Mouse (Mus musculus) gastrocnemius, adult 2 months (tissue): Measurements from ENCODE around the gene Neurog1. TPM values are rescaled to one million over a fixed set of nuclear protein-coding genes. Genes with fewer than 3 reads are reported as not detected.
A peak's percentile ranks its signal among the peaks of the same experiment; 100 is the strongest.

ENCODE experiments used
- DNase-seq: peaks from one replicate; pipeline ENCODE4 v3.0.0; 2022
- H3K27ac ChIP-seq: fragments of 200-600 bp; 2 replicates; pipeline ENCODE4 v1.8.1; 2022; ENCODE audit warnings: mild to moderate bottlenecking
- H3K4me3 ChIP-seq: fragments of 200-600 bp; 2 replicates; pipeline ENCODE4 v1.8.1; 2022; ENCODE audit warnings: mild to moderate bottlenecking, moderate library complexity
- CTCF ChIP-seq: fragments of 200-600 bp; IDR thresholded peaks from 2 replicates; pipeline ENCODE4 v1.8.1; 2022; ENCODE audit warnings: antibody characterized with exemption, mild to moderate bottlenecking, moderate library complexity
- intact Hi-C: fragments of 180-260 bp; cut with DNase I; formaldehyde crosslinking; loops from one replicate; pipeline ENCODE4 v1.15.1; 2025
- total RNA-seq, 2 experiments: library from RNA; stranded (reverse); gene quantifications; 2 replicates each; pipeline ENCODE4 v1.2.3; 2021

Gene Neurog1
- total RNA-seq, 2 experiments from 2014 or later = not detected

GRCm38 (mm10) chr13:56221995-56222848 is 29.7 kb downstream of the Neurog1 start:
- intact Hi-C loops = no loop called here
- peak overlapping the region; percentile 57 for H3K4me3 ChIP-seq
- TF ChIP-seq CTCF = no peak

DNA sequence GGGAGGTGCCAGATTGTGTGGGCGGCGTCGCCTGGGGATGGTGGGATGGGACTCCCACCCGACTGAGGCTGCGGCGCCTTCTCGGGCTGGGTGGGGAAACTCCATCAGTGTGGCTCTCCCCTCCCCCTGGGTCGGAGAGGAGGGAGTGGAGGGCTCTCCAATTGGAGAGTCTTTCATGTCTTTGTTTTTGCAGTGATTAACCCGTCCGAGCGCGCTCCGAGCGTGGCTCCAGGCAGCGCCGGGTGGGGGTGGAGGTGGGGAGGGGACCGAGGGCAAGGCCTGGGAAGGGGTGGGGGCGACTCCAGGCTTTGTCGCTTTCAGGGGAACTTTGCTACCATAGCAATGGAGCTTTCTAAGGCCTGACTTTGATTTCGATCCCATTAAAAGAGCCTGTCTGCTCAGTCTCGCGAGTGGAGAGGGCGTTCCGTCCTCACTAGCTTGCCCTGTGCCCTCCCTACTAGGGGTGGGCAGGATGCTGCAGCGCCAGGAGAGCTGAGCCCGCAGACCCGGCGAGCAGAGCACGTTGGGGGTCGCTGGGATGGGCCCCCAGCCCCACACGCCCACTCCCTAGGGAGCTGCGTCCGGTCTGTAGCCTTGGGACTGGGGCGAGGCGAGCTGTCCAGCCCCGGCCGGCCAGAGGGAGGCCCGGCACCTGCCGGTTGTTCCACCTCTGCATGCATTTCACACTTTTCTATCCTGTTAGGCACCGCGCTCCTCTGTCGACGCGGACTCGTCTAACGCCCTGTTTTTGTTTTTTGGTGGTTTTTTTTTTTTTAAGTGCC is 30.6 kb downstream of the Neurog1 start:
- no peak for DNase-seq
- TF ChIP-seq CTCF = no peak
- intact Hi-C loops = no loop called here

More at GRCm38 (mm10) chr13:56221995-56222848, 29.7 kb downstream of the Neurog1 start:
- H3K27ac ChIP-seq = no peak overlapping the region
- no peak for DNase-seq

GRCm38 (mm10) chr13:56219254-56219653 is 32.7 kb downstream of the Neurog1 start:
- no peak overlapping the region for H3K27ac ChIP-seq
- intact Hi-C loops = no loop called here
- DNase-seq = no peak
- no peak overlapping the region for H3K4me3 ChIP-seq
- TF ChIP-seq CTCF = no peak

More for the DNA sequence above, 30.6 kb downstream of the Neurog1 start:
- Histone ChIP-seq H3K27ac (no peak overlapping the region), H3K4me3 (peak overlapping the region; percentile 57)

DNA sequence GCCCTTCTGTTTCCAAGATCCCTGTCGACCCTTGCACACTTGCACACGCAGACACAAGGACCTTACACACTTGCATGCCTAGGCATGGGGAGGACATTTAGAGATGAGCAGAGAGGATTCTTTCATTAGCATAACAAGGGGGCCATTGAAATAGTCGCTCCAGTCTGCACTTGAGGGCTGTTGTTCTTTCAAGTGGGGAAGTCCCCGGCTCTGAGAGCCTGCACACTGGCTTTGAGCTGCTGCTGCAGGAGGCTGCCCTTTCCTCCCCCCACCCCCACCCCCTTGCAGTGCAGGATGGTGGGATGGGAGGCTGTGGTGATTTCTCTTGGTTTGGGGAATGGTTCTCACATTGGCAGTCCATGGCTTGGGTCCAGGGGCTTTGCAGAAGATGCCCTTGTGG is 35.9 kb downstream of the Neurog1 start:
- intact Hi-C loops = no loop called here
- no peak for DNase-seq
- TF ChIP-seq CTCF = no peak
- no peak overlapping the region for H3K27ac ChIP-seq
- no peak overlapping the region for H3K4me3 ChIP-seq

GRCm38 (mm10) chr13:56214633-56215032 is 37.3 kb downstream of the Neurog1 start:
- DNase-seq = no peak
- Histone ChIP-seq H3K27ac (no peak overlapping the region), H3K4me3 (no peak overlapping the region)
- intact Hi-C loops = no loop called here
- TF ChIP-seq CTCF = no peak

- Histone ChIP-seq H3K27ac (no peak overlapping the region), H3K4me3 (no peak overlapping the region)
- TF ChIP-seq CTCF = no peak
- DNase-seq = no peak
- intact Hi-C loops = no loop called here
Observed at GRCm38 (mm10) chr13:56209067-56209411, 42.9 kb downstream of the Neurog1 start.

DNA sequence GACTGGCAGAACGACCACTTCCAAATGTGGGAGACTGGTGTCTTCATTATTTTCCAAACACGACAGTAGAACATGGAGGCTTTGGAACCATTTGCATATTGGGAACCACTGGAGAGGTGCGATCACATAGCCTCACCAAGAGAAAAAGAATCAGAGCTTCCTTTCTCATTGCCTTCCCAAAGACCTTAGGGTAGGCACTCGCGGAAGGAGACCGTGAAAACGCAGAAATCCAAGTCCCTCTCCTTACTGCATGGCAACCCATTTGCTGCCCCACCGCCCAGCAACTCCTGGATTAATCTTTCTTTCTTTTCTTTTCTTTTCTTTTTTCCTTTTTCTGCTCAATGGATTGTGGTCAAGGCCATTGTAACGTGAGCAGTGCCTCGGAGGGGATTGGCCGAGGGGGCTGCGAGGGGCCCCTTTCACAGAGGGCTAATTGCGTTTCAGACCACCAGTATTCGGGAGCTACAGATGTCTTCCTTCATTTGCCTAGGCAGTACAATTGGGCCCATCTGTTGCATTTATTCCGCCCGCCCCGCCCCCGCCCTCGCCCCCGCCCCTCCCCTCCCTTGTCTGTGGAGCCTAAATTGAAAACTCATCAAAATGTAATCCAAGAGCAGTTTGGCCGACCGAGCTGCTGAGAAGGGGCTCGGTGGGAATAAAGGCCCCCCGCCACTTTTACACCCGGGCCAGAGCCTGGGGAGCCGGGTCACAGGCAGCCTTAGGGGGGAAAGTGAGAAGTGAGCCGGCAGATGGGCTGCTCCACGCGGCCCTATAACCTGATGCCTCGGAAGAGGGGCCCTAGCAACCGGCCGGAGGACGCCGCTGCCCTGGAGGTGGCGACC is 43.5 kb downstream of the Neurog1 start:
- H3K4me3 ChIP-seq = no peak overlapping the region

More for the DNA sequence above, 43.5 kb downstream of the Neurog1 start:
- no peak overlapping the region for H3K27ac ChIP-seq
- DNase-seq = no peak
- intact Hi-C loops = no loop called here
- no peak for TF ChIP-seq CTCF

Other genes with a start within 250 kb of the Neurog1 start
- gene H2afy, start 115.8 kb downstream of the Neurog1 start, total RNA-seq = 10 to 100 TPM; 64.1 to 69.2 TPM
- gene Tifab, start 73.3 kb downstream of the Neurog1 start, total RNA-seq = under 1 TPM; 0.18 to 0.28 TPM
- gene Cxcl14, start 44.4 kb upstream of the Neurog1 start, total RNA-seq = 10 to 100 TPM; 30.7 to 35.6 TPM
- not detected for gene Gm3045, start 174.4 kb upstream of the Neurog1 start, total RNA-seq
- gene Slc25a48, start 186.2 kb upstream of the Neurog1 start, total RNA-seq = not detected
- gene Il9, start 230.1 kb upstream of the Neurog1 start, total RNA-seq = not detected